In the genomic region with DNA sequence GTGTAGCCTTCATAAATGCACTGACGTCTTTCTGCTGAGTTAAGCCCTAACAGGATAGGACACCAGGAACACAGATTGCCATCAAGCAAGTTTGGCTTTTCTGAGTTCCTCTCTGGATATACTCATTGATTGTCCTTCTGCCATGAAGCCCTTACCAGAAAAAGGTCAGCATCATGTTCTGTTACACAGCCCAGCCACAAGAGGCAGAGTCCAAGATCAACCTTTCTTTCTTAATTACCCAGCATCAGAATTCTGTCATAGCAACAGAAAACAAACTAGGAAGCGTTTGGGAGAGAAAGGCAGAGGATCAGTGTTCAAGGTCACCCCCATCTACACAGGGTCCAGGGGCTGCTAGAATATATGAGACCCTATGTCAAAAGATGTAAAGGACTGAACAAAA, we compare ENCODE assay signal across 24 mouse cellular contexts. TPM values are rescaled to one million over a fixed set of nuclear protein-coding genes. Genes with fewer than 3 reads are reported as not detected.
DNase-seq lines count a peak whose midpoint lies in the region; ATAC-seq and TF ChIP-seq lines count a peak whose summit lies in the region.
"Had no signal": no experiment of that assay in that cellular context is flagged by ENCODE, and none has a peak within 500 bp of the region (broad histone marks: within the 10 kb centered on the region; RNA-seq: fewer than 3 reads in every experiment).

No protein-coding gene starts in this region.

- no peak overlapping the region for H3K27ac ChIP-seq in gastrocnemius, adult 2 months
- H3K27ac ChIP-seq in heart, postnatal 0 days (ENCODE audit: low read depth), result no peak overlapping the region; the same call in 1 of the 2 replicates
- no peak overlapping the region for H3K27ac ChIP-seq in heart, embryonic 11.5 days (ENCODE audit: low read depth, low read length)
- no peak overlapping the region for H3K27ac ChIP-seq in layer of hippocampus, adult 2 months
- H3K27ac ChIP-seq in lung, postnatal 0 days (ENCODE audit: low read length), result no peak overlapping the region
- H3K27ac ChIP-seq: embryonic facial prominence, embryonic 15.5 days; forebrain, embryonic 10.5 days; hindbrain, embryonic 13.5 days had no signal

- H3K27me3 ChIP-seq in heart, postnatal 0 days (ENCODE audit: control insufficient read depth, insufficient read depth, low read length), result no peaks in the 10 kb centered on the region
- H3K27me3 ChIP-seq in heart, embryonic 11.5 days (ENCODE audit: control insufficient read depth, insufficient read depth, low read length), result no peaks in the 10 kb centered on the region
- H3K27me3 ChIP-seq in lung, postnatal 0 days (replicated peaks; ENCODE audit: insufficient read depth, low read length), result no peaks in the 10 kb centered on the region
- H3K27me3 ChIP-seq: embryonic facial prominence, embryonic 15.5 days; hindbrain, embryonic 13.5 days had no signal

- 59% methylated on average over 2 of the region's 2 CpGs for whole genome bisulfite sequencing in heart, postnatal 0 days
- 71% methylated on average over 2 of the region's 2 CpGs for WGBS in heart, embryonic 11.5 days (ENCODE audit: insufficient replicate concordance)
- 74% methylated on average over 2 of the region's 2 CpGs for WGBS in lung, postnatal 0 days
- WGBS in lung, adult 2 months, result 61% methylated on average over 2 of the region's 2 CpGs

- TF ChIP-seq CTCF in gastrocnemius, adult 2 months (IDR thresholded peaks at IDR 0.05), result peak; percentile 12; the same call in 1 of the 2 replicates
- peak; percentile 19 for TF ChIP-seq CTCF in heart, postnatal 0 days (IDR thresholded peaks at IDR 0.05; ENCODE audit: low read depth)
- peak; percentile 56 for TF ChIP-seq CTCF in layer of hippocampus, adult 2 months (conservative IDR thresholded peaks at IDR 0.05)
- TF ChIP-seq CTCF in lung, postnatal 0 days (IDR thresholded peaks at IDR 0.05), result peak; percentile 40
- TF ChIP-seq CTCF in lung, adult 2 months (IDR thresholded peaks at IDR 0.05; ENCODE audit: insufficient read depth, low read length), result no peak

- DNase-seq in gastrocnemius, adult 2 months, result peak; percentile 10
- DNase-seq in gastrocnemius, adult 8-10 months (ENCODE audit: low spot score in 2 of 2), result no peak
- no peak for DNase-seq in heart, postnatal 0 days (ENCODE audit: low spot score)
- no peak for DNase-seq in layer of hippocampus, adult 2 months (ENCODE audit: low spot score in 2 of 2)
- DNase-seq in layer of hippocampus, postnatal 36 days, result no peak
- DNase-seq in lung, postnatal 0 days (ENCODE audit: low spot score), result no peak
- no peak for DNase-seq in lung, adult 2 months
- DNase-seq: adrenal gland, adult 8-10 months; adrenal gland, postnatal 36 days; B cell, adult 2 months; cerebellum, adult 2 months; cerebellum, postnatal 14 days; embryo, embryonic 11 days; gastrocnemius, postnatal 10 days; heart, postnatal 10 days; heart, postnatal 4 days had no signal

- no peaks in the 10 kb centered on the region for H3K9me3 ChIP-seq in heart, postnatal 0 days (replicated peaks; ENCODE audit: control insufficient read depth, low read length)
- H3K9me3 ChIP-seq in heart, embryonic 11.5 days (replicated peaks; ENCODE audit: control insufficient read depth, low read length), result no peaks in the 10 kb centered on the region
- H3K9me3 ChIP-seq in lung, postnatal 0 days (ENCODE audit: low read length), result no peaks in the 10 kb centered on the region
- H3K9me3 ChIP-seq: embryonic facial prominence, embryonic 15.5 days; forebrain, embryonic 10.5 days; G1E; hindbrain, embryonic 13.5 days had no signal

- no peak for ATAC-seq in heart, postnatal 0 days (ENCODE audit: insufficient read depth, low read depth)
- ATAC-seq in heart, embryonic 11.5 days (replicated peaks; ENCODE audit: insufficient number of reproducible peaks, low FRiP score, low TSS enrichment), result no peak
- ATAC-seq in lung, postnatal 0 days, result no peak
- ATAC-seq: CD4-positive, CD25-positive, alpha-beta regulatory T cell, adult 4 months; forebrain, embryonic 14.5 days had no signal

- H3K4me3 ChIP-seq in gastrocnemius, adult 2 months, result no peak overlapping the region
- H3K4me3 ChIP-seq in heart, postnatal 0 days (ENCODE audit: low read depth, low read length), result no peak overlapping the region
- no peak overlapping the region for H3K4me3 ChIP-seq in heart, embryonic 11.5 days (ENCODE audit: low read depth, low read length)
- H3K4me3 ChIP-seq in layer of hippocampus, adult 2 months, result no peak overlapping the region
- no peak overlapping the region for H3K4me3 ChIP-seq in lung, postnatal 0 days (ENCODE audit: low read depth, low read length)
- H3K4me3 ChIP-seq in lung, adult 2 months (replicated peaks; ENCODE audit: extremely low read depth, low read depth, low read length), result no peak overlapping the region
- H3K4me3 ChIP-seq: embryonic facial prominence, embryonic 15.5 days; erythroblast, embryonic 14.5 days; forebrain, embryonic 10.5 days; hindbrain, embryonic 13.5 days had no signal

- intact Hi-C loops in gastrocnemius, adult 2 months (cut with DNase I), result no loop called here

- H3K4me2 ChIP-seq in heart, postnatal 0 days (ENCODE audit: low read depth, low read length), result no peak overlapping the region
- no peak overlapping the region for H3K4me2 ChIP-seq in heart, embryonic 11.5 days
- H3K4me2 ChIP-seq in lung, postnatal 0 days (replicated peaks; ENCODE audit: low read depth, low read length), result no peak overlapping the region
- H3K4me2 ChIP-seq: embryonic facial prominence, embryonic 15.5 days; hindbrain, embryonic 13.5 days had no signal

- H3K4me1 ChIP-seq in heart, postnatal 0 days (ENCODE audit: control insufficient read depth, insufficient read depth), result no peaks in the 10 kb centered on the region
- no peaks in the 10 kb centered on the region for H3K4me1 ChIP-seq in heart, embryonic 11.5 days (ENCODE audit: control insufficient read depth, insufficient read depth, low read length)
- no peaks in the 10 kb centered on the region for H3K4me1 ChIP-seq in lung, postnatal 0 days (ENCODE audit: insufficient read depth, low read depth, low read length)
- H3K4me1 ChIP-seq in lung, adult 2 months (ENCODE audit: control insufficient read depth, insufficient read depth, low read length), result no peaks in the 10 kb centered on the region
- H3K4me1 ChIP-seq: embryonic facial prominence, embryonic 15.5 days; hindbrain, embryonic 13.5 days had no signal

- TF ChIP-seq POLR2A in lung, adult 2 months (IDR thresholded peaks at IDR 0.05; ENCODE audit: borderline replicate concordance, extremely low read depth, low read depth, low read length), result no peak

- TF ChIP-seq EP300 in heart, postnatal 0 days (IDR thresholded peaks at IDR 0.05; ENCODE audit: low read depth), result no peak
- no peak for TF ChIP-seq EP300 in lung, postnatal 0 days (IDR thresholded peaks at IDR 0.05)

- no peak overlapping the region for H3K9ac ChIP-seq in heart, postnatal 0 days (replicated peaks; ENCODE audit: low read depth, low read length)
- no peak overlapping the region for H3K9ac ChIP-seq in heart, embryonic 11.5 days (ENCODE audit: low read depth, low read length)
- no peak overlapping the region for H3K9ac ChIP-seq in lung, postnatal 0 days (replicated peaks; ENCODE audit: low read depth)
- H3K9ac ChIP-seq: embryonic facial prominence, embryonic 15.5 days; hindbrain, embryonic 13.5 days had no signal

- peaks cover 64% of the 10 kb centered on the region for H3K36me3 ChIP-seq in heart, postnatal 0 days (replicated peaks; ENCODE audit: control insufficient read depth, insufficient read depth, low read length)
- H3K36me3 ChIP-seq in heart, embryonic 11.5 days (ENCODE audit: control insufficient read depth, insufficient read depth, low read length), result peaks cover 8% of the 10 kb centered on the region
- peaks cover 2% of the 10 kb centered on the region; the same call in 1 of the 2 replicates for H3K36me3 ChIP-seq in lung, postnatal 0 days (ENCODE audit: insufficient read depth, low read length)

RNA-seq across cellular contexts. Expression of a gene that starts 33.6 kb away (rescaled TPM):
- total RNA-seq in gastrocnemius, adult 2 months (2021), result 100 to 1,000 TPM; 286 to 331 TPM
- total RNA-seq in gastrocnemius, adult 8-10 months (2022), result 100 to 1,000 TPM; 341 to 375 (median 357) TPM
- total RNA-seq in heart, postnatal 0 days (2014; rRNA removed; ENCODE audit: low replicate concordance), result 65.2 and 70.0 TPM in 2 replicates
- polyA plus RNA-seq in heart, postnatal 0 days (2015; fragmentation: Nextera tagmentation; extraction: Ambion mirVana), result 41.4 and 44.1 TPM in 2 replicates
- 45.2 TPM in 2 replicates for polyA plus RNA-seq in heart, embryonic 11.5 days (2014; fragmentation: Nextera tagmentation; extraction: Ambion mirVana)
- total RNA-seq in layer of hippocampus, adult 2 months (2021), result 100 to 1,000 TPM; 136 to 144 TPM
- total RNA-seq in layer of hippocampus, postnatal 36 days (2021), result 100 to 1,000 TPM; 136 to 137 TPM
- polyA plus RNA-seq in lung, postnatal 0 days (2015; fragmentation: Nextera tagmentation; extraction: Ambion mirVana), result 38.0 and 43.7 TPM in 2 replicates
- 30.3 and 49.8 TPM in 2 replicates for polyA plus RNA-seq in lung, adult 2 months (2012; rRNA removed)
